Mouse (Mus musculus) heart, postnatal 0 days (tissue): ENCODE measurements around the gene Crlf3.

Source experiments
- CTCF ChIP-seq: IDR thresholded peaks from 2 replicates; pipeline ENCODE4 v1.5.1; 2016; ENCODE audit warnings: antibody characterized with exemption, control low read depth, low read depth
- EP300 ChIP-seq: IDR thresholded peaks from 2 replicates; pipeline ENCODE4 v1.6.1; 2016; ENCODE audit warnings: antibody characterized with exemption, low read depth

GRCm38 (mm10) chr11:80090555-80091164 lies 9.9 kb upstream of the Crlf3 start:
- TF ChIP-seq CTCF = no peak
- no peak for TF ChIP-seq EP300
